Mouse (Mus musculus): ENCODE results near the gene Pcsk4.

Gene Pcsk4

GRCm38 (mm10) chr10:80296824-80297223 lies 32.5 kb downstream of the Pcsk4 start:
- no peak for DNase-seq (ENCODE audit: low read depth)

GRCm38 (mm10) chr10:80295618-80296425 lies 33.5 kb downstream of the Pcsk4 start, which contains the start of gene Apc2:
Apc2 (plus strand) TSS chr10:80295977.
- DNase-seq (ENCODE audit: low read depth), result peak; percentile 69

DNA sequence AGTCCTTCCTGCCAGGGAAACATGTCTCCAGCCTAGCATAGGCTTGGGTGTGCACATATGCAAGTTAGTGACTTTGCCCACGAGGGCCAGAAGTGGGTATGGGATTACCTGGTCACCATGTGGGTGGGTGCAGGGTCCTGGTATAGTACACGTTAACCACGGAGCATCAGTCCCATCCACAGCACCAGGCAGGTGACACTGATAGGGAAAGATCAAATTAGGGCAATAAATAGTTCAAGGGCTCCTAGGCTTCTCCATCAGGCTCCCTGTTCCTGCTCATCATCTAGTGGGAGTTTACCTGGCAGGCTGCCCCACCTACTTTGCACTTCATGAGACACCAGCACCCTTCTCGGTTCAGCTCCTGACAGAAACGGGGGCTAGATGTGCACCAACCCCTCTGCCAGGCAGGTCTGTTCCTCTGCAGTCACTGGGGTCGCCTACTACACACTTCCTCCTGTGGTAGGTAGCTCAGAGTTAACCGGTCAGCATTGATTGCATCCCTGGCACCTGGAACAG lies 34.5 kb downstream of the Pcsk4 start:
- peak; percentile 21 for DNase-seq (ENCODE audit: low read depth)

- DNase-seq (ENCODE audit: low read depth), result no peak
Measured at GRCm38 (mm10) chr10:80294311-80294710, 35.0 kb downstream of the Pcsk4 start.

- peak; percentile 47 for DNase-seq (ENCODE audit: low read depth)
Measured at GRCm38 (mm10) chr10:80293325-80293724, 36.0 kb downstream of the Pcsk4 start.

DNA sequence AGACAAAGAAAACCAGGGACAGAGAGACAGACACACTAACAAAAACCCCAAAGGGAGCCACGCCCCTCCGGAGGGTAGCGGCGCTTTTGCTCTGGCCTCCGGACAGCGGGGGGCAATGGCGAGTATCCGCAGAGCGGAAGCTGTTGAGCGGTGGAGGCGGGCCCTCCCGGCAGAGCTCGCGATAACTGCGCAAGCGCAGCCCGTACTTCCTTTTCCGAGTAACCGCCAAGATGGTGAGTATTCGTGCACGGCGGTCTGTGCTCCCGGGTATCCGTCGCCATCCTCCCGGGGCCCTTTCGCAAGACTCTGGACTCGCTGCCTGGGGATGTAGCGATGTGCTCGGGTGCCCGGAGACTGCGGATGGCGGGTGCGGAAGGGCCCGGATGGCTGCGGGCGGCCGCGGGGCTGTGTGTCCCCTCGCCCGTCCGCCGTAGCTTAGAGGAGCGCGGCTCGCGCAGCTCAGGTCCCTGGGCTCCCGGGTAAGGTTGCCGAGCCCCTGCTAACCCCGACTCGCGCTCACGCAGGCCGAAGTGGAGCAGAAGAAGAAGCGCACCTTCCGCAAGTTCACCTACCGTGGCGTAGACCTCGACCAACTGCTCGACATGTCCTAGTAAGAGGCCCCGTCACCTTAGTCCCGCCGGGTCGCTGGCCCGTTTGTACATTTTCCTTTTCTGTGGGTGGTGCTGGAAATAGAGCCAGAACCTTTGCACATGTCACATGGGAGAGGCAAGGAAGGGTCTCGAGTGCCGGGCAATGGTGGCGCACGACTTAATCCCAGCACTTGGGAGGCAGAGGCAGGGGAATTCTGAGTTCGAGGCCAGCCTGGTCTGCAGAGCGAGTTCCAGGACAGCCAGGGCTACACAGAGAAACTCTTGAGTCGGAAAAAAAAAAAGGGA lies 36.8 kb downstream of the Pcsk4 start, which contains the start of gene Rps15:
Rps15 (plus strand) TSS at position 203 of the 896 bp plus-strand sequence.
- peak; percentile 97 for DNase-seq (ENCODE audit: low read depth)

DNA sequence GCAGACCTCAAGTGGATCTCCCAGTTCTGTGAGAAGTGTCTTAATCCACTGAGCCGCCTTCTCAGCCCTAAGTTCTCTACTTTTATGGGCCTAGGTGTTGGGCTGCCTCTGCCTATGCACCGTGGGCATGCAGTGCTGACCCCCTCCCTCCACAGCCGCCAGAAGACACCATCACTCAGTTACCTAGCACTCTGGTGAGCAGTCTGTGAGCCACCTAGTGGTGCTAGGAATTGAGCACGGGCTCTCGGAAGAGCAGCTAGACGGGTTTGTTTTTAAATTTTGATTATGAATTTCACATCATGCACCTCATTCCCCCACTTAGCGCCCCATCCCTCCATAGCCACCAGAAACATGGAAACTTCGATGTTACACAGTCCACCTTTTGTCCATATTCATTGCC lies 40.6 kb downstream of the Pcsk4 start:
- peak; percentile 30 for DNase-seq (ENCODE audit: low read depth)

DNA sequence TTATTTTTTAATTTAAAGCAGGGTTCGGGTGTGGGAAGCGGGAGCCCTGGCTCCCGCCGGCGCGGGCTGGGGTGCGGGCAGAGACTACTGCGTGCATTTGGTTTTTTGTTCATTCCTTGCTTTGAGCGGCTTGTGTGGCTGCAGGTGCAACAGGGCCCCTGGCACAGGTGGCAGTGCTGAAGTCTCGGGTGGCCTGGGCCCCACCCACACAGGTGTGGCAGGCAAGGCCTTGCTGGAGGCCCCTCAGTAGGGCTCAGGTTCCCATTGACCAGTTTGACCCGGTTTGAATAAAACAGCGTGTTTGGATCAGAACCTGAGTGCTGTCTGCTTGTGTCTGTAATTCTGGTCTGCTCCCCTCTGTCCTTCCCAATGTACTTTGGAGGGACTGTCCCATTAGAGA lies 41.2 kb downstream of the Pcsk4 start:
- DNase-seq (ENCODE audit: low read depth), result no peak

DNA sequence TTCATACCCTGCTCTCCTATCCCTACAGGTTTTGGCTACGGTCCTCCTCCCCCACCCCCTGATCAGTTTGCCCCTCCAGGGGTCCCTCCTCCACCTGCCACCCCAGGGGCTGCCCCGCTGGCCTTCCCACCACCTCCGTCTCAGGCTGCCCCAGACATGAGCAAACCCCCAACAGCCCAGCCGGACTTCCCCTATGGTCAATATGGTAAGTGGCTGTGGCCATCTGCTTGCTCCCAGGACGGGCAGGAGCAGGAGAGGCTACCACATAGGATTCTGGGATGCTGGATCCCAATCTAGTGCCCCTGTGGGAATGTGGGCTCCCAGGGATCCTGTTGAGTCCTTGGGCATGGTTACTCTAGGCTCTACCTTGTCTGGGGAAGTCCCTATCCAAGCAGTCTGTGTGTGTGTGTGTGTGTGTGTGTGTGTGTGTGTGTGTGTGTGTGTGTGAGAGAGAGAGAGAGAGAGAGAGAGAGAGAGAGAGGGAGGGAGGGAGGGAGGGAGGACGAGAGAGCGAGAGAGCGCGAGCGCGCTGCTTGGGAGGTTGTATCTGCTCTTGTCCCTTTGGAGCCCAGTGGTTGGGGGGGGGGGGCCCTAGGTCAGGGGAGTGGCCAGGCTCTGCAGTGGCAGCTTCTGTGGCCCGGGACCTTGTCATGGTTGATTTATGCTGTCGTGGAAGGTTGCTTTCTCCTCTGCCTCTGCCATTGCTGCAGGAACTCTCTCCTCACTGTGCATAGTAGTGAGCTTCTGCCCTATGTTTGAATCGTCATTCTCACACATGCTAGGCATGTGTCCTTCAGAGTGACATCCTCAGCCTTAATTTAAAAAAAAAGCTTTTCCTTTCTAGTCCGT lies 43.9 kb downstream of the Pcsk4 start:
- no peak for DNase-seq (ENCODE audit: low read depth)

GRCm38 (mm10) chr10:80282481-80283441 lies 46.5 kb downstream of the Pcsk4 start:
- no peak for DNase-seq (ENCODE audit: low read depth)

GRCm38 (mm10) chr10:80281921-80282371 lies 47.4 kb downstream of the Pcsk4 start:
- DNase-seq (ENCODE audit: low read depth), result no peak

DNA sequence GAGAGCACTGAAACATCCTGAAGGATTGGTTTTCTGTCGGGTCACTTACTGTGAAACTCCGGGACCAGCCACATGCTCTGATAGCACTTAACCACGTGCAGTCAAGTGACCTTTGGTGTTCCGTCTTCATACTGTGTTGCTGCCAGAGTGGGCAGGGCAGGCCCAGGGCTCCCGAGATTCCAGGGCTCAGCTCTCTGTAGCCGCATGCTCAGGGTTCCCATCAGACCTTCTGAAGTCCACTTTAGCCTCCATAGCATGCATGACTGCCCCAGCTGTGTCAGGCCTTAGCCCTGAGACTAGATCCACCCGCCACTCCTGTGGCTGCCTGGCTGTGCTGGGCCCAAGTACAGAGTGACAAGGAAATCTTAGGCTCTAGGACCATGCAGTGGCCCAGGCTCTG lies 48.0 kb downstream of the Pcsk4 start:
- DNase-seq (ENCODE audit: low read depth), result no peak

- DNase-seq (ENCODE audit: low read depth), result no peak
Measured at GRCm38 (mm10) chr10:80279273-80279672, 50.0 kb downstream of the Pcsk4 start.

- DNase-seq (ENCODE audit: low read depth), result no peak
Measured at GRCm38 (mm10) chr10:80278390-80278789, 50.9 kb downstream of the Pcsk4 start.

DNA sequence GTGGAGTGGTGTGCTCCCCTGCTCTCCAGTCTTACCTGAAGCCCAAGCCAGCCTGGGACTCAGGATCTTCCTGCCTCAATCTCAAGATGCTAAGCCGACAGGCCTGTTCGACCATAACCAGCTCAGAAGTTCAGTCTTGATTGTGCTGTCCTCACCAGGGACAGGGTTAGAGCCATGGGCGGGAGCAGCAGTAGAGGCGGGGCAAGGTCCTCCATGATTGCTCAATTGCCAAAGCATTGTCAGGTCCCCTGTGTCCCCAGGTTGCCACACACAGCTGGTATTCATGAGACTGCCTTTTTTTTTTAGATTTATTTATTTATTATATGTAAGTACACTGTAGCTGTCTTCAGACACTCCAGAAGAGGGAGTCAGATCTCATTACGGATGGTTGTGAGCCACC lies 53.1 kb downstream of the Pcsk4 start:
- peak; percentile 34 for DNase-seq (ENCODE audit: low read depth)

GRCm38 (mm10) chr10:80273847-80274246 lies 55.5 kb downstream of the Pcsk4 start:
- DNase-seq (ENCODE audit: low read depth), result no peak

GRCm38 (mm10) chr10:80271870-80272585 lies 57.3 kb downstream of the Pcsk4 start:
- DNase-seq (ENCODE audit: low read depth), result no peak
